Mouse (Mus musculus): Measurements from ENCODE around the gene Gm11938. TPM values are rescaled to one million over a fixed set of nuclear protein-coding genes. Genes with fewer than 3 reads are reported as not detected.

The Gm11938 gene
- total RNA-seq, 2 experiments from 2014 or later = not detected

DNA sequence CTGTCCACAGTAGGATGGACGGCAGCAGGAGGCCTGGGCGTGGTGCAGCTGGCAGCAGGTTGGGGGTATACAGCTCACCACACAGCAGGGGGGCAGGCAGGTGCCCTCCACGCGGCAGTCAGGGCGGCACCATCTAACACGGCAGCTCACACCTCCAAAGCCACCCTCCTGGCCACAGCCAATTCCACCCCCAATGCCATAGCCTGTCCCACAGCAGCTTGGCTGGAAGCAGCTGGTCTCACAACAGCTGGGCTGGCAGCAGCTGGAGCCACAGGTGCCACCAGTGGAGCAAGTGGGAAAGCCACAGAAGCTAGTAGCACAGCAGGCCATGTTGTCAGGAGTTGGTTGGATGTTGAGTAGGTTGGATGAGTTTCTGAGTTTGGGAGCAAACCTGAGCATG, 22.5 kb downstream of the Gm11938 start, which contains the start of gene Krtap1-5:
TSS of gene Krtap1-5 (minus strand) at position 381 of the 400 bp plus-strand sequence.
- ATAC-seq (replicated peaks; ENCODE audit: low FRiP score, poor library complexity, severe bottlenecking) = no peak

DNA sequence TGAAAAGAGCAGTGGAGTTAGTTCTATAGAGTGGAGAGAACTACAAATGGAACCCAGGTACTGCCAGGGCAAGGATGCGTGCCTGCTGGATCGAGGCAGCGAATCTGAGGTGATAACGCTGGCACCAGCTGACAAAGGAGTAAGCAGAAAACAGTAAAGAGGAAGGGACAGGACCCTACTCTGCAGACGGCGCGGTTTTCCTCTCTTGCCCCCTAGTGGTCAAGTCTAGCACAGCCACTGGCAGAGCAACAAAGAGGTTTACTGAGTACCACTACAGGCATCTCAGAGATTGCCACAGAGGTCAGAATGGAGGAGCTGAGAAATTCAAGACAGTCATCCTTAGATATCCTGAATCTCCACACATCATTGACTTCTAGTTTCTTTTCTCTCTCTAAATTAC, 29.0 kb downstream of the Gm11938 start:
- ATAC-seq (replicated peaks; ENCODE audit: low FRiP score, poor library complexity, severe bottlenecking) = peak; percentile 70

DNA sequence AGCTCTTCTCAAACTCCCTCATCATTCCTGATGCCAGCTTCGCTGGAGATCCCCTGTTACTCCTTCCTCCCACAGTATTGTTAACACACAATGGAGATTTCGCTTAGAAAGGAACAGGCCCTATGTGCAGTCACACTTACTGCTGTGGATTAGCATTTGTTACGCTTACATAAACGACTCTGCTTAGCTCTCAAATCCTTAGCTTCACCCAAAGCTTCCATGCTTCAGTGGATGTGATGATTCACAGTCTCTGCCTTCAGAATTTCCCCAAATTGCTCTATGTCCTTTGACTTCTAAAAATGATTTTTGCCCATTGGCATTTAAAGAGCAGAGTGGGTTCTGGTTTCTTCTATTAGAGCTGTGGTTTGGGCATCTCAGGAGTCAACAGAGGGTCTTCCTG, 29.9 kb downstream of the Gm11938 start:
- ATAC-seq (replicated peaks; ENCODE audit: low FRiP score, poor library complexity, severe bottlenecking) = no peak

DNA sequence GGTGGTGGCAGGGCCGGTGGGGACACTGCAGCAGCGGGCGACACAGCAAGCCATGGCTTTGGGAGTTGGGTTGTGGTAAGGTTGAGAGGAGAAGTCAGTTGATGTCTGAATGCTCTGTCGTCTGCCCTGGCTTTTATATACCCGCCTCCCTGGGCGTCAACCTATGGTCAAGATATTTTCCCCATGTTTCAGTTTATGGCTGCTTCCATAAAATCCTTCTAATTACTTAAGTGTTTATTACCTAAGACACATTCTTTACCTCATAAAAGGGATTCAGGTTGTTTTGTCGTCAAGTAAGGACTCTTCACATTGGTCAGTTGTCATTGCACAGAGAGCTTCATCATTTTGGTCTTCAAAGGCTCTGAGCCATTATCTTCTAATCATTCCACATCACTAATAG, 36.6 kb downstream of the Gm11938 start, which contains the start of gene Krtap3-1:
TSS of gene Krtap3-1 (minus strand) at position 101 of the 400 bp plus-strand sequence.
- ATAC-seq (replicated peaks; ENCODE audit: low FRiP score, poor library complexity, severe bottlenecking) = no peak

DNA sequence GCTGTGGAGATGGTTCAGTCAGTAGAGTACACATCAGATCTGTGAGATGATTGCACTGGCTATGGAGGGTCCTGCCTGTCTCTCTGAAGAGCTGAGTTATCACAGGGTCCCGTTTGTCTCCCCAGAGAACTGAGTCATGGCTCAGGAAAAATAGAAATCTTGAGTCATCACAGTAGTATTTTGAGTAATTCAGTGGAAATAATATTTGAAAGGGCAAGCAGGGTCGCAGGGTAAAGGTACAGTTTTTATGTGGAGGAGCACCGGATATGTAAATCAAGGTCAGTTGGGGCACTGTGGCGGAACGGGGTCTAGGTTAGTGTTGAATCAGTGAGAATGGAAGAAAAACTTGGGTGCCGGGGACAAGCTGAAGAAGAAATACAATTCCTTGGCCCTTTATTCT, 40.5 kb downstream of the Gm11938 start:
- ATAC-seq (replicated peaks; ENCODE audit: low FRiP score, poor library complexity, severe bottlenecking) = no peak

DNA sequence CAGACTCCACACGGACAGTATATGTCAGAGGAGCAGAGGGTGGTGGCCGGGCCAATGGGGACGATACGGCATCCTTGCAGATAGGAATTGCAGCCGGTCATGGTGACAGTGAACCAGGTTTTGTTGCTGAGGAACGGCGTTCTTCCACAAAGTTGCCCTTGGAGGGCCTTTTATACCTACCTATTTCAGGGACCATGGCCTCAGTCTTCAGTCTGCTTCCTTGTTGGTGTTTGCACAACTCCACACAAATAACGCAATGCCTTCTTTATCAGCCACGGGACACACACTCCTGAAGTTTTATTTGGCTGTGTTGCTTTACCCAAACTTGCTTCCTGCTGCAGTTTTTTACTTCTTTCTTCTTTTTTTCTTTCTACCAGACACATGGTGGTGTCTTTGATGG, 43.7 kb downstream of the Gm11938 start, which contains the start of gene Gm11939:
TSS of gene Gm11939 (minus strand) at position 101 of the 400 bp plus-strand sequence.
- ATAC-seq (replicated peaks; ENCODE audit: low FRiP score, poor library complexity, severe bottlenecking) = no peak

DNA sequence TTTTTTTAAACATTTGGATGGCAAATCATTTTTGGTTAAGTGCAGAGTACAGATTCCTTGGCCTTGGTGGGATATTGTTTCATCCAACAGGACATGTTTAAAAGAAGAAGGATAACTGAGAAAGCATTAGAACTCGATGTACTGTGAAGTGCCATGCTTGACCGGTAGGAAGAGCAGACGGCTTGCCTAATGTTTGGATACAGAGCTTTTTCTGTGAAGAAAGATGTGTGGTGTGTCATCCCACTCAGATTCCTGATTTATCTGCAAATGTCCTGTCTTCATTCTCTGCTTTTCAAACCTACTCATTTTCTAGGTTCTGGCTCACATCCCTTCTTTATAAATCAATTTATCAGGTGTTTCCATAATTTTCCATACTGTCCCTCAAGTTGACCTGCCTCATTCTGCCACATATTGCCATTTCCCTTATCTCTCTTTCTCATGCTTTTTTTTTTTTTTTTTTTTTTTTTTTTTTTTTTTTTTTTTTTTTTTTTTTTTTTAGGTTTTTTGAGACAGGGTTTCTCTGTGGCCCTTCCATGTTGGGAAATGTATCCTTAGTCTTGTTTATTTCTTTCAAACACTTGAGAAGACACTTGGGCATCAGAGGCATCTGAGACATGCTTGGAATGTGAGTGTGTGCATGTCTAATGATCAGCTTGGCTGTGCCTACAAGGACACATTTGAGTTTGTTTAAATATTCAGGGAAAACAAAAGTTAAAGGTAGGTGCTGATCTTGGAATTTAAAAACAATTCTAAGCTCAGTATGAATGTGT, 44.9 kb downstream of the Gm11938 start:
- ATAC-seq (replicated peaks; ENCODE audit: low FRiP score, poor library complexity, severe bottlenecking) = no peak

DNA sequence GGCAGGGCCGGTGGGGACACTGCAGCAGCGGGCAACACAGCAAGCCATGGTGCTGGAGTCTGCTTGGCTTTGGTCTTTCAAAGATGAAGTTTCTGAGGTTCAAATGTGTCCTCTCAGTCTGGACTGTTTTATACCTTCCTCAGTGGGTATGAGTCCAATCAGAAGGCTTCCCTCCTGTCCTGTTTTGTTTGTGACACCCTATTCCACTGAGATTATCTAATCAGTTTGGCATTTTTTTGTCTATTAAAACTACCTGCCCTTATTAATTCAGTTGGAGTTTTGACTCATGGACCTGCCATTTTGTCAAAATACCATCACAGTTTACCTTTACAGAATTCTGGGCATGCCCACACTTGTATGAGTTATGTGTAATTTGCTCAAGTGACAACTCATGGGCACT, 46.4 kb downstream of the Gm11938 start, which contains the start of gene Krtap3-2:
TSS of gene Krtap3-2 (minus strand) at position 101 of the 400 bp plus-strand sequence.
- no peak for ATAC-seq (replicated peaks; ENCODE audit: low FRiP score, poor library complexity, severe bottlenecking)

DNA sequence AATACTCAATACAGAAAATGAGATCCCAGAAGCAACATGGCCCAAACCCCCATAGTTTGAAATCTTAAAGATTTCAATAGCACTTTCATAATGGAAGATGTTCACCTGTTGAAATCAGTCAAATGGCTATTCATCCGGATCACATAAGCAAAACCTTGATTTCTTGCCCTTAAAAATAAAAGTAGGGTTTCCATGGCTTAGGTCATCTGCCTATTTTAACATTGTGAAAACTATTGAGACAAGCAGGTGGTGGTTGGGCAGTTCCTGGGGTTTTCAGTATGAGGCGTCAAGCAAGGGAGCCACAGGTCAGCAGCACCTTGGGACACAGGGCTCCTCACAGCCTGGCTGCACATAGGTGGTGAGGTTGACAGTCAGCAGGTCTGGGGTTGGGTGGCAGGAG, 46.9 kb downstream of the Gm11938 start:
- ATAC-seq (replicated peaks; ENCODE audit: low FRiP score, poor library complexity, severe bottlenecking) = no peak

Other genes with a start within 250 kb of the Gm11938 start
Only the 30 nearest of the 36 such genes appear.
- not detected in 2 replicates for gene Krt12, start 181.0 kb downstream of the Gm11938 start, total RNA-seq (2015; ENCODE audit: low replicate concordance)
- gene Krt12, start 181.0 kb downstream of the Gm11938 start, total RNA-seq (2017; ENCODE audit: low replicate concordance) = not detected in 2 replicates
- gene Krt20, start 165.2 kb downstream of the Gm11938 start, total RNA-seq (2015; ENCODE audit: low replicate concordance) = not detected in 2 replicates
- gene Krt20, start 165.2 kb downstream of the Gm11938 start, total RNA-seq (2017; ENCODE audit: low replicate concordance) = not detected in 2 replicates
- gene Krt23, start 110.2 kb downstream of the Gm11938 start, total RNA-seq (2015; ENCODE audit: low replicate concordance) = not detected in 2 replicates
- gene Krt23, start 110.2 kb downstream of the Gm11938 start, total RNA-seq (2017; ENCODE audit: low replicate concordance) = not detected in 2 replicates
- gene Krt39, start 82.0 kb downstream of the Gm11938 start, total RNA-seq (2015; ENCODE audit: low replicate concordance) = not detected in 2 replicates
- 0.70 TPM in 1 of 2 replicates, not detected in the other for gene Krt39, start 82.0 kb downstream of the Gm11938 start, total RNA-seq (2017; ENCODE audit: low replicate concordance)
- gene Krt40, start 60.1 kb downstream of the Gm11938 start, total RNA-seq (2015; ENCODE audit: low replicate concordance) = not detected in 2 replicates
- not detected in 2 replicates for gene Krt40, start 60.1 kb downstream of the Gm11938 start, total RNA-seq (2017; ENCODE audit: low replicate concordance)
- not detected in 2 replicates for gene Krtap3-3, start 52.4 kb downstream of the Gm11938 start, total RNA-seq (2015; ENCODE audit: low replicate concordance)
- not detected in 2 replicates for gene Krtap3-3, start 52.4 kb downstream of the Gm11938 start, total RNA-seq (2017; ENCODE audit: low replicate concordance)
- not detected in 2 replicates for gene Krtap3-2, start 46.5 kb downstream of the Gm11938 start, total RNA-seq (2015; ENCODE audit: low replicate concordance)
- not detected in 2 replicates for gene Krtap3-2, start 46.5 kb downstream of the Gm11938 start, total RNA-seq (2017; ENCODE audit: low replicate concordance)
- gene Gm11939, start 43.8 kb downstream of the Gm11938 start, total RNA-seq (2015; ENCODE audit: low replicate concordance) = not detected in 2 replicates
- gene Gm11939, start 43.8 kb downstream of the Gm11938 start, total RNA-seq (2017; ENCODE audit: low replicate concordance) = not detected in 2 replicates
- gene Krtap3-1, start 36.7 kb downstream of the Gm11938 start, total RNA-seq (2015; ENCODE audit: low replicate concordance) = not detected in 2 replicates
- gene Krtap3-1, start 36.7 kb downstream of the Gm11938 start, total RNA-seq (2017; ENCODE audit: low replicate concordance) = not detected in 2 replicates
- not detected in 2 replicates for gene Krtap1-5, start 22.3 kb downstream of the Gm11938 start, total RNA-seq (2015; ENCODE audit: low replicate concordance)
- not detected in 2 replicates for gene Krtap1-5, start 22.3 kb downstream of the Gm11938 start, total RNA-seq (2017; ENCODE audit: low replicate concordance)
- gene Krtap1-4, start 19.7 kb downstream of the Gm11938 start, total RNA-seq (2015; ENCODE audit: low replicate concordance) = not detected in 2 replicates
- gene Krtap1-4, start 19.7 kb downstream of the Gm11938 start, total RNA-seq (2017; ENCODE audit: low replicate concordance) = not detected in 2 replicates
- gene Krtap1-3, start 12.0 kb downstream of the Gm11938 start, total RNA-seq (2015; ENCODE audit: low replicate concordance) = not detected in 2 replicates
- not detected in 2 replicates for gene Krtap1-3, start 12.0 kb downstream of the Gm11938 start, total RNA-seq (2017; ENCODE audit: low replicate concordance)
- gene Krtap9-3, start 5.2 kb downstream of the Gm11938 start, total RNA-seq (2015; ENCODE audit: low replicate concordance) = not detected in 2 replicates
- gene Krtap9-3, start 5.2 kb downstream of the Gm11938 start, total RNA-seq (2017; ENCODE audit: low replicate concordance) = not detected in 2 replicates
- gene Gm11937, start 6.9 kb upstream of the Gm11938 start, total RNA-seq (2015; ENCODE audit: low replicate concordance) = not detected in 2 replicates
- not detected in 2 replicates for gene Gm11937, start 6.9 kb upstream of the Gm11938 start, total RNA-seq (2017; ENCODE audit: low replicate concordance)
- gene Krtap2-4, start 11.5 kb upstream of the Gm11938 start, total RNA-seq (2015; ENCODE audit: low replicate concordance) = not detected in 2 replicates
- gene Krtap2-4, start 11.5 kb upstream of the Gm11938 start, total RNA-seq (2017; ENCODE audit: low replicate concordance) = not detected in 2 replicates
- gene Gm11562, start 17.1 kb upstream of the Gm11938 start, total RNA-seq (2015; ENCODE audit: low replicate concordance) = not detected in 2 replicates
- not detected in 2 replicates for gene Gm11562, start 17.1 kb upstream of the Gm11938 start, total RNA-seq (2017; ENCODE audit: low replicate concordance)
- not detected in 2 replicates for gene Krtap4-1, start 24.9 kb upstream of the Gm11938 start, total RNA-seq (2015; ENCODE audit: low replicate concordance)
- gene Krtap4-1, start 24.9 kb upstream of the Gm11938 start, total RNA-seq (2017; ENCODE audit: low replicate concordance) = not detected in 2 replicates
- gene Krtap4-2, start 31.8 kb upstream of the Gm11938 start, total RNA-seq (2015; ENCODE audit: low replicate concordance) = not detected in 2 replicates
- not detected in 2 replicates for gene Krtap4-2, start 31.8 kb upstream of the Gm11938 start, total RNA-seq (2017; ENCODE audit: low replicate concordance)
- not detected in 2 replicates for gene Krtap4-7, start 40.8 kb upstream of the Gm11938 start, total RNA-seq (2015; ENCODE audit: low replicate concordance)
- not detected in 2 replicates for gene Krtap4-7, start 40.8 kb upstream of the Gm11938 start, total RNA-seq (2017; ENCODE audit: low replicate concordance)
- not detected in 2 replicates for gene Gm11555, start 46.9 kb upstream of the Gm11938 start, total RNA-seq (2015; ENCODE audit: low replicate concordance)
- not detected in 2 replicates for gene Gm11555, start 46.9 kb upstream of the Gm11938 start, total RNA-seq (2017; ENCODE audit: low replicate concordance)
- not detected in 2 replicates for gene Gm11563, start 55.7 kb upstream of the Gm11938 start, total RNA-seq (2015; ENCODE audit: low replicate concordance)
- not detected in 2 replicates for gene Gm11563, start 55.7 kb upstream of the Gm11938 start, total RNA-seq (2017; ENCODE audit: low replicate concordance)
- gene Krtap4-6, start 62.7 kb upstream of the Gm11938 start, total RNA-seq (2015; ENCODE audit: low replicate concordance) = not detected in 2 replicates
- gene Krtap4-6, start 62.7 kb upstream of the Gm11938 start, total RNA-seq (2017; ENCODE audit: low replicate concordance) = not detected in 2 replicates
- gene Gm14190, start 87.4 kb upstream of the Gm11938 start, total RNA-seq (2015; ENCODE audit: low replicate concordance) = not detected in 2 replicates
- gene Gm14190, start 87.4 kb upstream of the Gm11938 start, total RNA-seq (2017; ENCODE audit: low replicate concordance) = not detected in 2 replicates
- gene Gm14180, start 131.0 kb upstream of the Gm11938 start, total RNA-seq (2015; ENCODE audit: low replicate concordance) = not detected in 2 replicates
- gene Gm14180, start 131.0 kb upstream of the Gm11938 start, total RNA-seq (2017; ENCODE audit: low replicate concordance) = not detected in 2 replicates
- gene Gm11595, start 169.6 kb upstream of the Gm11938 start, total RNA-seq (2015; ENCODE audit: low replicate concordance) = not detected in 2 replicates
- not detected in 2 replicates for gene Gm11595, start 169.6 kb upstream of the Gm11938 start, total RNA-seq (2017; ENCODE audit: low replicate concordance)
- not detected in 2 replicates for gene Krtap4-8, start 177.4 kb upstream of the Gm11938 start, total RNA-seq (2015; ENCODE audit: low replicate concordance)
- not detected in 2 replicates for gene Krtap4-8, start 177.4 kb upstream of the Gm11938 start, total RNA-seq (2017; ENCODE audit: low replicate concordance)
- not detected in 2 replicates for gene Krtap4-9, start 181.9 kb upstream of the Gm11938 start, total RNA-seq (2015; ENCODE audit: low replicate concordance)
- not detected in 2 replicates for gene Krtap4-9, start 181.9 kb upstream of the Gm11938 start, total RNA-seq (2017; ENCODE audit: low replicate concordance)
- gene Gm11596, start 190.2 kb upstream of the Gm11938 start, total RNA-seq (2015; ENCODE audit: low replicate concordance) = not detected in 2 replicates
- not detected in 2 replicates for gene Gm11596, start 190.2 kb upstream of the Gm11938 start, total RNA-seq (2017; ENCODE audit: low replicate concordance)
- not detected in 2 replicates for gene Gm11569, start 195.6 kb upstream of the Gm11938 start, total RNA-seq (2015; ENCODE audit: low replicate concordance)
- gene Gm11569, start 195.6 kb upstream of the Gm11938 start, total RNA-seq (2017; ENCODE audit: low replicate concordance) = not detected in 2 replicates
- not detected in 2 replicates for gene Gm11554, start 201.1 kb upstream of the Gm11938 start, total RNA-seq (2015; ENCODE audit: low replicate concordance)
- gene Gm11554, start 201.1 kb upstream of the Gm11938 start, total RNA-seq (2017; ENCODE audit: low replicate concordance) = not detected in 2 replicates